In genomic region chr7:67629681-67630080, GRCm38 (mm10) we compare ENCODE assay signal across 21 mouse cellular contexts. TPM values are rescaled to one million over a fixed set of nuclear protein-coding genes. Genes with fewer than 3 reads are reported as not detected.
A peak's percentile ranks its signal among the peaks of the same experiment; 100 is the strongest.
DNase-seq lines count a peak whose midpoint lies in the region; ATAC-seq and TF ChIP-seq lines count a peak whose summit lies in the region.
"Had no signal": no experiment of that assay in that cellular context is flagged by ENCODE, and none has a peak within 500 bp of the region (broad histone marks: within the 10 kb centered on the region; RNA-seq: fewer than 3 reads in every experiment).

No protein-coding gene starts in this region.

- no peak overlapping the region for H3K9ac ChIP-seq in forebrain, postnatal 0 days
- H3K9ac ChIP-seq in kidney, embryonic 16.5 days (replicated peaks; ENCODE audit: low read length), result no peak overlapping the region
- no peak overlapping the region for H3K9ac ChIP-seq in MEL (ENCODE audit: control insufficient read depth, low read depth, low read length, poor library complexity, severe bottlenecking)
- H3K9ac ChIP-seq: forebrain, embryonic 13.5 days; heart, embryonic 15.5 days; hindbrain, embryonic 12.5 days; limb, embryonic 15.5 days had no signal

- H3K4me2 ChIP-seq in forebrain, postnatal 0 days (ENCODE audit: low read depth), result no peak overlapping the region
- no peak overlapping the region for H3K4me2 ChIP-seq in kidney, embryonic 16.5 days (replicated peaks; ENCODE audit: low read depth, low read length)
- H3K4me2 ChIP-seq: forebrain, embryonic 13.5 days; heart, embryonic 15.5 days; hindbrain, embryonic 12.5 days; limb, embryonic 15.5 days; midbrain, embryonic 11.5 days had no signal

- no peak overlapping the region for H3K27ac ChIP-seq in forebrain, postnatal 0 days (ENCODE audit: low read depth, low read length)
- no peak overlapping the region for H3K27ac ChIP-seq in forebrain, embryonic 10.5 days
- no peak overlapping the region for H3K27ac ChIP-seq in kidney, adult 2 months (ENCODE audit: insufficient read depth, low read depth, low read length)
- no peak overlapping the region for H3K27ac ChIP-seq in kidney, embryonic 16.5 days (ENCODE audit: low read length)
- no peak overlapping the region for H3K27ac ChIP-seq in MEL (ENCODE audit: control insufficient read depth, low read depth, low read length)
- H3K27ac ChIP-seq in embryonic facial prominence, embryonic 10.5 days (replicated peaks), result no peak overlapping the region
- H3K27ac ChIP-seq: forebrain, embryonic 13.5 days; hindbrain, embryonic 12.5 days had no signal

- peaks cover 4% of the 10 kb centered on the region; the same call in 1 of the 2 replicates for H3K36me3 ChIP-seq in forebrain, postnatal 0 days (ENCODE audit: insufficient read depth)
- H3K36me3 ChIP-seq in forebrain, embryonic 10.5 days (replicated peaks), result peaks cover 6% of the 10 kb centered on the region; the same call in 1 of the 2 replicates
- H3K36me3 ChIP-seq in kidney, adult 2 months (ENCODE audit: control insufficient read depth, insufficient read depth, low read length), result no peaks in the 10 kb centered on the region; the same call in 1 of the 2 replicates
- peaks cover 4% of the 10 kb centered on the region; the same call in 1 of the 2 replicates for H3K36me3 ChIP-seq in kidney, embryonic 16.5 days (ENCODE audit: insufficient read depth, low read length)
- no peaks in the 10 kb centered on the region for H3K36me3 ChIP-seq in MEL (ENCODE audit: control insufficient read depth in 1 of 2, insufficient read depth in 2 of 2, low read length in 2 of 2)
- H3K36me3 ChIP-seq in embryonic facial prominence, embryonic 10.5 days (replicated peaks), result peaks cover 5% of the 10 kb centered on the region; the same call in 1 of the 2 replicates

- H3K27me3 ChIP-seq in forebrain, postnatal 0 days (ENCODE audit: insufficient read depth, low read length), result no peaks in the 10 kb centered on the region
- H3K27me3 ChIP-seq in forebrain, embryonic 10.5 days (ENCODE audit: poor library complexity, severe bottlenecking), result no peaks in the 10 kb centered on the region
- H3K27me3 ChIP-seq in kidney, adult 2 months (replicated peaks; ENCODE audit: control insufficient read depth, insufficient read depth, low read length), result no peaks in the 10 kb centered on the region
- no peaks in the 10 kb centered on the region for H3K27me3 ChIP-seq in kidney, embryonic 16.5 days (ENCODE audit: insufficient read depth, low read length)
- no peaks in the 10 kb centered on the region for H3K27me3 ChIP-seq in MEL (ENCODE audit: control insufficient read depth in 1 of 2, insufficient read depth in 2 of 2, low read length in 2 of 2)
- H3K27me3 ChIP-seq in embryonic facial prominence, embryonic 10.5 days (replicated peaks; ENCODE audit: low read depth, poor library complexity, severe bottlenecking), result no peaks in the 10 kb centered on the region
- H3K27me3 ChIP-seq: forebrain, embryonic 13.5 days; heart, embryonic 15.5 days; hindbrain, embryonic 12.5 days; limb, embryonic 15.5 days had no signal

- TF ChIP-seq RAD21 in MEL (IDR thresholded peaks at IDR 0.05; ENCODE audit: low read depth, low read length), result peak; percentile 18

- no peaks in the 10 kb centered on the region for H3K79me2 ChIP-seq in MEL (ENCODE audit: control insufficient read depth, insufficient read depth, low read length, poor library complexity)

- no peak for TF ChIP-seq EP300 in MEL (IDR thresholded peaks at IDR 0.05; ENCODE audit: low read depth in 1 of 2, low read length in 2 of 2)

- 56% methylated on average over 5 of the region's 5 CpGs for WGBS in forebrain, postnatal 0 days
- 49% methylated on average over 5 of the region's 5 CpGs for WGBS in forebrain, embryonic 10.5 days
- WGBS in kidney, adult 2 months, result 67% methylated on average over 5 of the region's 5 CpGs
- WGBS in kidney, embryonic 16.5 days, result 39% methylated on average over 5 of the region's 5 CpGs
- WGBS in embryonic facial prominence, embryonic 10.5 days, result 51% methylated on average over 5 of the region's 5 CpGs

- DNase-seq in forebrain, postnatal 0 days, result no peak
- DNase-seq in forebrain, embryonic 10.5 days (ENCODE audit: extremely low spot score, low spot score), result no peak
- no peak for DNase-seq in kidney, adult 2 months
- DNase-seq in 416B (ENCODE audit: low read depth) (peak; percentile 54), MEL (ENCODE audit: low read depth, low spot score) (peak; percentile 27)
- DNase-seq in adrenal gland, adult 2 months, result no peak
- DNase-seq in embryonic facial prominence, embryonic 10.5 days (ENCODE audit: low spot score), result no peak
- DNase-seq: adrenal gland, postnatal 36 days; cerebellum, adult 11-12 months; cerebellum, postnatal 25 days; gastrocnemius, postnatal 10 days; heart, adult 18-20 months; lung, adult 2 months; right cerebral cortex, postnatal 4 days had no signal

- TF ChIP-seq POLR2A in kidney, adult 2 months (IDR thresholded peaks at IDR 0.05; ENCODE audit: low read depth, low read length), result no peak
- TF ChIP-seq POLR2A in MEL (IDR thresholded peaks at IDR 0.05; ENCODE audit: control insufficient read depth in 1 of 2, insufficient read depth in 1 of 2, low read depth in 1 of 2, low read length in 2 of 2, poor library complexity in 1 of 2), result no peak

- no peaks in the 10 kb centered on the region for H3K9me3 ChIP-seq in forebrain, postnatal 0 days (ENCODE audit: low read length)
- H3K9me3 ChIP-seq in forebrain, embryonic 10.5 days, result 0 out of 2 replicates have a peak, but pooled peaks cover 4% of the 10 kb centered on the region
- no peaks in the 10 kb centered on the region for H3K9me3 ChIP-seq in kidney, embryonic 16.5 days (ENCODE audit: low read length)
- H3K9me3 ChIP-seq in MEL (replicated peaks; ENCODE audit: insufficient read depth, low read length), result no peaks in the 10 kb centered on the region
- H3K9me3 ChIP-seq in embryonic facial prominence, embryonic 10.5 days, result no peaks in the 10 kb centered on the region
- H3K9me3 ChIP-seq: heart, embryonic 15.5 days; hindbrain, embryonic 12.5 days; limb, embryonic 15.5 days had no signal

- no peak for ATAC-seq in forebrain, postnatal 0 days
- ATAC-seq in kidney, embryonic 16.5 days (ENCODE audit: low FRiP score, low TSS enrichment), result no peak
- ATAC-seq: forebrain, embryonic 13.5 days; inflammation-experienced regulatory T-cells, adult 6 months had no signal

- no peak overlapping the region for H3K4me3 ChIP-seq in forebrain, postnatal 0 days (ENCODE audit: low read depth, low read length)
- no peak overlapping the region for H3K4me3 ChIP-seq in forebrain, embryonic 10.5 days
- no peak overlapping the region for H3K4me3 ChIP-seq in kidney, adult 2 months (ENCODE audit: insufficient read depth, low read depth, low read length)
- H3K4me3 ChIP-seq in kidney, embryonic 16.5 days (ENCODE audit: low read length), result no peak overlapping the region
- no peak overlapping the region for H3K4me3 ChIP-seq in MEL (ENCODE audit: control insufficient read depth in 1 of 2, insufficient read depth in 1 of 2, low read depth in 2 of 2, low read length in 2 of 2)
- no peak overlapping the region for H3K4me3 ChIP-seq in embryonic facial prominence, embryonic 10.5 days
- H3K4me3 ChIP-seq: forebrain, embryonic 13.5 days; heart, embryonic 15.5 days; hindbrain, embryonic 12.5 days; limb, embryonic 15.5 days had no signal

- peak; percentile 20 for TF ChIP-seq CTCF in forebrain, postnatal 0 days (IDR thresholded peaks at IDR 0.05; ENCODE audit: low read depth)
- TF ChIP-seq CTCF in kidney, adult 2 months (conservative IDR thresholded peaks at IDR 0.05; ENCODE audit: insufficient read depth, insufficient read length, low read depth, low read length), result 0 out of 2 replicates have a peak, but pooled peaks have one; percentile 5
- peak; percentile 4 to 54 (median 43); a peak in 4 of 6 replicates for TF ChIP-seq CTCF in MEL (IDR thresholded peaks at IDR 0.05 in 2 of 3, conservative IDR thresholded peaks at IDR 0.05 in 1 of 3; ENCODE audit: control insufficient read depth in 1 of 3, insufficient read depth in 1 of 3, low read depth in 2 of 3, low read length in 3 of 3, poor library complexity in 1 of 3, severe bottlenecking in 1 of 3)

- H3K4me1 ChIP-seq in forebrain, postnatal 0 days (ENCODE audit: insufficient read depth), result no peaks in the 10 kb centered on the region
- peaks cover 4% of the 10 kb centered on the region for H3K4me1 ChIP-seq in forebrain, embryonic 10.5 days
- H3K4me1 ChIP-seq in kidney, adult 2 months (ENCODE audit: control insufficient read depth, insufficient read depth, low read length), result peaks cover 4% of the 10 kb centered on the region; the same call in 1 of the 2 replicates
- H3K4me1 ChIP-seq in kidney, embryonic 16.5 days (ENCODE audit: insufficient read depth, low read length), result no peaks in the 10 kb centered on the region
- H3K4me1 ChIP-seq in MEL (ENCODE audit: control insufficient read depth in 1 of 2, insufficient read depth in 2 of 2, low read length in 2 of 2), result no peaks in the 10 kb centered on the region
- H3K4me1 ChIP-seq in embryonic facial prominence, embryonic 10.5 days, result peaks cover 5% of the 10 kb centered on the region
- H3K4me1 ChIP-seq: forebrain, embryonic 13.5 days; hindbrain, embryonic 12.5 days had no signal

RNA-seq across cellular contexts. Expression of gene Lrrc28, which starts 15.4 kb away (rescaled TPM):
- total RNA-seq in forebrain, postnatal 0 days (2014; rRNA removed), result 45.2 and 70.4 TPM in 2 replicates
- 31.3 and 32.2 TPM in 2 replicates for polyA plus RNA-seq in forebrain, postnatal 0 days (2015; fragmentation: Nextera tagmentation; extraction: Ambion mirVana)
- polyA plus RNA-seq in forebrain, embryonic 10.5 days (2016; fragmentation: Nextera tagmentation; extraction: Ambion mirVana), result 16.0 and 16.7 TPM in 2 replicates
- 41.8 and 46.1 TPM in 2 replicates for polyA plus RNA-seq in kidney, adult 2 months (2012; rRNA removed)
- polyA plus RNA-seq in kidney, embryonic 16.5 days (2015; fragmentation: Nextera tagmentation; extraction: Ambion mirVana), result 14.4 and 15.1 TPM in 2 replicates
- total RNA-seq in MEL (2012; rRNA removed), result 9.7 and 10.0 TPM in 2 replicates
- 10 to 100 TPM in 1 of 2 experiments, not detected in 1; 16.0 TPM for polyA plus RNA-seq in MEL (2012; ENCODE audit: insufficient read depth in 1 of 2, insufficient read length in 2 of 2, low read depth in 1 of 2, low replicate concordance in 2 of 2, missing spikeins in 1 of 2)
- total RNA-seq in adrenal gland, adult 2 months (2021), result 10 to 100 TPM; 19.4 to 24.7 TPM
- polyA plus RNA-seq in adrenal gland, adult 2 months (2012; rRNA removed), result 18.6 and 24.1 TPM in 2 replicates
- 18.0 and 21.5 TPM in 2 replicates for polyA plus RNA-seq in embryonic facial prominence, embryonic 10.5 days (2016; fragmentation: Nextera tagmentation; extraction: Ambion mirVana)

RNA-seq across cellular contexts. Expression of gene Ttc23, which starts 17.5 kb away (rescaled TPM):
- 8.6 and 11.0 TPM in 2 replicates for total RNA-seq in forebrain, postnatal 0 days (2014; rRNA removed)
- 5.0 and 6.0 TPM in 2 replicates for polyA plus RNA-seq in forebrain, postnatal 0 days (2015; fragmentation: Nextera tagmentation; extraction: Ambion mirVana)
- polyA plus RNA-seq in forebrain, embryonic 10.5 days (2016; fragmentation: Nextera tagmentation; extraction: Ambion mirVana), result 33.9 and 36.0 TPM in 2 replicates
- polyA plus RNA-seq in kidney, adult 2 months (2012; rRNA removed), result 8.4 and 8.8 TPM in 2 replicates
- polyA plus RNA-seq in kidney, embryonic 16.5 days (2015; fragmentation: Nextera tagmentation; extraction: Ambion mirVana), result 30.4 and 32.6 TPM in 2 replicates
- 0.42 and 0.82 TPM in 2 replicates for total RNA-seq in MEL (2012; rRNA removed)
- polyA plus RNA-seq in MEL (2012; ENCODE audit: insufficient read depth in 1 of 2, insufficient read length in 2 of 2, low read depth in 1 of 2, low replicate concordance in 2 of 2, missing spikeins in 1 of 2), result 1 to 10 TPM in 1 of 2 experiments, not detected in 1; 4.8 TPM
- total RNA-seq in adrenal gland, adult 2 months (2021), result 10 to 100 TPM; 26.8 to 30.1 TPM
- polyA plus RNA-seq in adrenal gland, adult 2 months (2012; rRNA removed), result 4.9 and 5.1 TPM in 2 replicates
- polyA plus RNA-seq in embryonic facial prominence, embryonic 10.5 days (2016; fragmentation: Nextera tagmentation; extraction: Ambion mirVana), result 45.5 and 47.3 TPM in 2 replicates

Comparison
In these comparisons a context has a peak if more than half of its experiments do, and no peak if none do; other contexts are left out.
1. DNase-seq: peak in 416B (single experiment) and MEL (single experiment); none in forebrain, postnatal 0 days (single experiment), forebrain, embryonic 10.5 days (single experiment), kidney, adult 2 months (single experiment), adrenal gland, adult 2 months (single experiment) and embryonic facial prominence, embryonic 10.5 days (single experiment).
2. Peak in every context shown above with its lines, with median percentiles within 50 percentile points of each other: CTCF ChIP-seq.